Mouse (Mus musculus) ES-E14 (cell line): ENCODE results near the gene Ccdc191.

ENCODE experiments used
- CHD2 ChIP-seq: IDR thresholded peaks from 2 replicates; pipeline ENCODE4 v1.6.1; 2014; ENCODE audit warnings: mild to moderate bottlenecking, low read depth, low read length, inconsistent platforms
- HCFC1 ChIP-seq: IDR thresholded peaks from 2 replicates; pipeline ENCODE4 v1.6.1; 2012; ENCODE audit warnings: low read length, inconsistent platforms, borderline replicate concordance; ENCODE audit not compliant: insufficient read depth
- MAFK ChIP-seq: IDR thresholded peaks from 2 replicates; pipeline ENCODE4 v1.6.1; 2014; ENCODE audit warnings: mild to moderate bottlenecking, low read depth, low read length, inconsistent platforms; ENCODE audit not compliant: insufficient read depth

GRCm38 (mm10) chr16:43945351-43945750 lies 55.8 kb downstream of the Ccdc191 start:
- TF ChIP-seq CHD2 (no peak), MAFK (no peak), HCFC1 (no peak)
